Mouse (Mus musculus) stomach, postnatal 0 days (tissue): ENCODE results near the gene Leng1.

Experiments
- CTCF ChIP-seq: IDR thresholded peaks from 2 replicates; pipeline ENCODE4 v1.5.1; 2016; ENCODE audit warnings: antibody characterized with exemption, low read depth, mild to moderate bottlenecking, moderate library complexity
- EP300 ChIP-seq: optimal IDR thresholded peaks from 2 replicates; pipeline ENCODE3; 2016; ENCODE audit warnings: antibody characterized with exemption

- TF ChIP-seq CTCF (no peak), EP300 (no peak)
Measured at GRCm38 (mm10) chr7:3630478-3630815, 35.2 kb downstream of the Leng1 start.
